Mouse (Mus musculus): ENCODE results near the gene Psme3. TPM values are rescaled to one million over a fixed set of nuclear protein-coding genes. Genes with fewer than 3 reads are reported as not detected.

Psme3 gene
- 101 and 128 TPM in 2 replicates for total RNA-seq (2017)

- ATAC-seq (replicated peaks in 1 of 2; ENCODE audit: insufficient read depth in 1 of 2, low FRiP score in 2 of 2, low TSS enrichment in 1 of 2, low read depth in 1 of 2, poor library complexity in 2 of 2, severe bottlenecking in 2 of 2) = peak; percentile 85 to 87
These were observed at the start of gene Psme3 for GRCm38 (mm10) chr11:101315665-101316500. TSS of gene Psme3 (plus strand) at chr11:101316213.

GRCm38 (mm10) chr11:101269577-101270116, 46.4 kb upstream of the Psme3 start:
- ATAC-seq (replicated peaks in 1 of 2; ENCODE audit: insufficient read depth in 1 of 2, low FRiP score in 2 of 2, low TSS enrichment in 1 of 2, low read depth in 1 of 2, poor library complexity in 2 of 2, severe bottlenecking in 2 of 2) = no peak

- ATAC-seq (replicated peaks in 1 of 2; ENCODE audit: insufficient read depth in 1 of 2, low FRiP score in 2 of 2, low TSS enrichment in 1 of 2, low read depth in 1 of 2, poor library complexity in 2 of 2, severe bottlenecking in 2 of 2) = no peak
These were observed 43.6 kb upstream of the Psme3 start for GRCm38 (mm10) chr11:101272446-101272845.

- no peak for ATAC-seq (replicated peaks in 1 of 2; ENCODE audit: insufficient read depth in 1 of 2, low FRiP score in 2 of 2, low TSS enrichment in 1 of 2, low read depth in 1 of 2, poor library complexity in 2 of 2, severe bottlenecking in 2 of 2)
These were observed 40.7 kb upstream of the Psme3 start for GRCm38 (mm10) chr11:101275309-101275708.

GRCm38 (mm10) chr11:101276319-101277070, 39.5 kb upstream of the Psme3 start:
- no peak for ATAC-seq (replicated peaks in 1 of 2; ENCODE audit: insufficient read depth in 1 of 2, low FRiP score in 2 of 2, low TSS enrichment in 1 of 2, low read depth in 1 of 2, poor library complexity in 2 of 2, severe bottlenecking in 2 of 2)

GRCm38 (mm10) chr11:101277381-101278222, 38.4 kb upstream of the Psme3 start:
- ATAC-seq (replicated peaks in 1 of 2; ENCODE audit: insufficient read depth in 1 of 2, low FRiP score in 2 of 2, low TSS enrichment in 1 of 2, low read depth in 1 of 2, poor library complexity in 2 of 2, severe bottlenecking in 2 of 2) = no peak

GRCm38 (mm10) chr11:101278223-101279192, 37.5 kb upstream of the Psme3 start, which contains the start of the genes Cntd1 and Coa3:
TSS of gene Cntd1 (plus strand) at chr11:101279012.
TSS of gene Coa3 (minus strand) at chr11:101279114.
- ATAC-seq (replicated peaks in 1 of 2; ENCODE audit: insufficient read depth in 1 of 2, low FRiP score in 2 of 2, low TSS enrichment in 1 of 2, low read depth in 1 of 2, poor library complexity in 2 of 2, severe bottlenecking in 2 of 2) = peak; percentile 96 to 97

- 0 out of 4 replicates have a peak, but pooled peaks of 1 of the 2 experiments have one; percentile 7 for ATAC-seq (replicated peaks in 1 of 2; ENCODE audit: insufficient read depth in 1 of 2, low FRiP score in 2 of 2, low TSS enrichment in 1 of 2, low read depth in 1 of 2, poor library complexity in 2 of 2, severe bottlenecking in 2 of 2)
These were observed 36.8 kb upstream of the Psme3 start for GRCm38 (mm10) chr11:101279193-101279569.

- ATAC-seq (replicated peaks in 1 of 2; ENCODE audit: insufficient read depth in 1 of 2, low FRiP score in 2 of 2, low TSS enrichment in 1 of 2, low read depth in 1 of 2, poor library complexity in 2 of 2, severe bottlenecking in 2 of 2) = no peak
These were observed 35.2 kb upstream of the Psme3 start for GRCm38 (mm10) chr11:101280837-101281236.

- no peak for ATAC-seq (replicated peaks in 1 of 2; ENCODE audit: insufficient read depth in 1 of 2, low FRiP score in 2 of 2, low TSS enrichment in 1 of 2, low read depth in 1 of 2, poor library complexity in 2 of 2, severe bottlenecking in 2 of 2)
These were observed 33.1 kb upstream of the Psme3 start for GRCm38 (mm10) chr11:101282896-101283295.

GRCm38 (mm10) chr11:101283805-101284204, 32.2 kb upstream of the Psme3 start:
- no peak for ATAC-seq (replicated peaks in 1 of 2; ENCODE audit: insufficient read depth in 1 of 2, low FRiP score in 2 of 2, low TSS enrichment in 1 of 2, low read depth in 1 of 2, poor library complexity in 2 of 2, severe bottlenecking in 2 of 2)

GRCm38 (mm10) chr11:101287306-101287705, 28.7 kb upstream of the Psme3 start:
- no peak for ATAC-seq (replicated peaks in 1 of 2; ENCODE audit: insufficient read depth in 1 of 2, low FRiP score in 2 of 2, low TSS enrichment in 1 of 2, low read depth in 1 of 2, poor library complexity in 2 of 2, severe bottlenecking in 2 of 2)

- no peak for ATAC-seq (replicated peaks in 1 of 2; ENCODE audit: insufficient read depth in 1 of 2, low FRiP score in 2 of 2, low TSS enrichment in 1 of 2, low read depth in 1 of 2, poor library complexity in 2 of 2, severe bottlenecking in 2 of 2)
These were observed 24.8 kb upstream of the Psme3 start for GRCm38 (mm10) chr11:101291231-101291630.

GRCm38 (mm10) chr11:101295191-101295590, 20.8 kb upstream of the Psme3 start:
- no peak for ATAC-seq (replicated peaks in 1 of 2; ENCODE audit: insufficient read depth in 1 of 2, low FRiP score in 2 of 2, low TSS enrichment in 1 of 2, low read depth in 1 of 2, poor library complexity in 2 of 2, severe bottlenecking in 2 of 2)

GRCm38 (mm10) chr11:101300881-101301280, 15.1 kb upstream of the Psme3 start:
- no peak for ATAC-seq (replicated peaks in 1 of 2; ENCODE audit: insufficient read depth in 1 of 2, low FRiP score in 2 of 2, low TSS enrichment in 1 of 2, low read depth in 1 of 2, poor library complexity in 2 of 2, severe bottlenecking in 2 of 2)

GRCm38 (mm10) chr11:101301299-101302003, 14.6 kb upstream of the Psme3 start:
- ATAC-seq (replicated peaks in 1 of 2; ENCODE audit: insufficient read depth in 1 of 2, low FRiP score in 2 of 2, low TSS enrichment in 1 of 2, low read depth in 1 of 2, poor library complexity in 2 of 2, severe bottlenecking in 2 of 2) = peak in 1 of 2 experiments; percentile 16; a peak in 1 of 4 replicates

Measured in hematopoietic stem cell, adult 5-6 weeks (primary cell).